Mouse (Mus musculus) retina, embryonic 14.5 days (tissue): ENCODE measurements around the gene Pdzd4.

Experiments
- DNase-seq: peaks from one replicate; pipeline ENCODE4 v3.0.0-alpha.2; 2015; ENCODE audit warnings: low spot score

Gene Pdzd4

DNA sequence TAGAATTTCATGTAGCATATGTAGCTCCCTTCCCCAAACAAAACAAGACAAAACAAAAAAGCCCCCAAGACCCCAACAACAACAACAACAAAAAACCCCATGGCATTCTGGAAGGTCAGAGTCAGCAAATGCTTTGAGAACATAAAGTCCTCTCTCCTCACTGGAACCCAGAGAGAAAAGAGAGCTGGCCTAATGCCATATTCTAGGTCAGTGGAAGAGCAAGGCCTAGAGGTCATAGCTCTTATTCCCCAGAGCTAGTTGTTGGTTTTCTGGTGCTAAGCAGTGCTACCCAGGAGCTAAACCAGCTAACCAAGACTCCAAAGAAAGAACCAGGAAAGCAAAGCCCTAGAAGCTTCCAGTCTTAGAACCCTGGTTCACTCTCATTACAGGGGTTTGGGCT is 39.1 kb downstream of the Pdzd4 start:
- DNase-seq: no peak

DNA sequence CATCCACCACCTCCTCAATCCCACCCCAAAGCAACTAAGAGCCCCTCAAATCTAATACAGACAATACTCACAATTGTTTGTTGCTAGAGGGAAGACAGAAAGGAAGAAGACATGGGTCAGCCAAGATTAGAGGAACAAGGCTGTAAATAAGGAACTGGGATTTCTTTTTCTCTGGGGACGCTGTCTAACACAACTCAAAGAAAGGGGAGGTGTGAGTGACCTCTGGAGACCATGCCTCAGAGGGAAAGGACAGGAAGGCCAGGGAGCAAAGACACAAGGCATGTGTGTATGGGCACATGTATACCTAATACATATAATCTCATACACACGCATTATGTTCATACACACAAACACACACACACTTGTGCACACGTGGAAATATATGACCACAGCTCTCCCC is 42.5 kb downstream of the Pdzd4 start:
- no peak for DNase-seq

DNA sequence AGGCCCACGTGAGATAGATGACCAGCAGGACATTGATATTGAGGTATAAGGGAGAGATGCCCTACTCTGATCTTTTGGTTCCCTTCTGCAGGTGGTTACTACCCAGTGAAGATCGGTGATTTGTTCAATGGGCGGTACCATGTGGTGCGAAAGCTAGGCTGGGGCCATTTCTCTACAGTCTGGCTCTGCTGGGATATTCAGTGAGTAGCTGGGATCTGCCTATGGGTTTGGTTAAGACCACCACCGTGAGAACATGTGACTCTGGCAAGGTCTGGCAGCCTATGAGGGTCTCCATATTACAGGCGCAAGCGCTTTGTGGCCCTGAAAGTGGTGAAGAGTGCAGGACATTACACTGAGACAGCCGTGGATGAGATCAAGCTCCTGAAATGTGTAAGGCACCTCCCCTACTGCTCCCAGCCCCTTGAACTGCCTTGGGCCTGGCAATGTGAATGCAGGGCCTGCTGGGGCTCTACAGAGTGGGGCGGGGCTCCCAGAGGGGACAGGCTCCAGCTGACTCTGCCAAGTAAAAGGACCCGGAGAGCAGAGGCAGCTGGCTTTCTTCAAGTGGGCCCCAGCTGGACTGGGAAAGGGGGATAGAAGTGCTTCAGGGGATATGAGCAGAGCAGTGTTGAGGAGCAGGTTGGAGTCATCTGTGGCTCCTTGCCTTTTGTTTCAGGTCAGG is 49.8 kb downstream of the Pdzd4 start:
- DNase-seq: peak; percentile 5

DNA sequence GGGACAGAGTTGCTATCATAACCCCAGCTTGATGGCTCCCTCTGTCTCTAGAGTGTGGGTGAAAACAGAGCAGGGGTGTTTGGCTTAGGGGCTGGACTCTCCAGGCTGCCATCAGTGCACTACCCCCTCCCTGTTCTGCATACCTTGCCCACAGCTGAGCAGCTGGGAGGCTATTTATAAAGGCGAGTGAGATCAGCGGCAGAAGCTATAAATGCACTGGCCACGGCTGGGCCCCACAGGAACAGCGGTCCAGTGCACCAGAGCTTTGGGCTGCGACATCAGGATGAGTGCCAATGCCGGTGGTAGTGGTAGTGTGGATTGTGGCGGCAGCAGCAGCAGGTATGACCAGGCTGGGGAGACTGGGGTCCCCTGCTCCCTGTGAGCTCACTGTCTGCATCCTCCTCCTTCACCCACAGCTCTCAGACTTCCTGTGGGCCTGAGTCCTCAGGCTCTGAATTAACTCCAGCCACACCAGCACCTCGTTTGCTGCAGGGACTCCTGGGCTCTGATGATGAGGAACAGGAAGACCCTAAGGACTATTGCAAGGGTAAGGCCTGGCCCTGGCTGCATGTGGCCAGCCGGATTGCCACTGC is 50.5 kb downstream of the Pdzd4 start, which contains the start of gene Srpk3:
Srpk3 (plus strand) TSS at position 238 of the 593 bp plus-strand sequence.
- no peak for DNase-seq

DNA sequence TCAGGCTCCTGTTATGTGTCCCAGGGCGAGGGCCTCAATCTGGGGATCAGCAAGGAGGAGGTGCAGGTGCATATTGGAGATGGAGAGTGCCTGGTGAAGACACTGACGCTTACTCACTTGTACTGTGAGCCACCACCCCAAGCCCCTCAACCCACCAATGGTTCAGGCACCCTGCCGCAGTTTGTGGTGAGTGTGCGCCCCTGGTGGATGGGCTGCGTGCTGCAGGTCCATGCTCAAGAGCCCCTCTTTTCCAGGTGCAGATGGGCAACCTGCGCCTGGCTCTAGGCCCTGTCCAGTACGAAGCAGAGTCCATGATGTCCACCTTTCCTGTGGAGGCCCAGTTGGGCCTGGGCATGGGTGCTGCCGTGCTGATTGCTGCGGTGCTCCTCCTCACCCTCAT is 57.5 kb downstream of the Pdzd4 start:
- peak; percentile 33 for DNase-seq

DNA sequence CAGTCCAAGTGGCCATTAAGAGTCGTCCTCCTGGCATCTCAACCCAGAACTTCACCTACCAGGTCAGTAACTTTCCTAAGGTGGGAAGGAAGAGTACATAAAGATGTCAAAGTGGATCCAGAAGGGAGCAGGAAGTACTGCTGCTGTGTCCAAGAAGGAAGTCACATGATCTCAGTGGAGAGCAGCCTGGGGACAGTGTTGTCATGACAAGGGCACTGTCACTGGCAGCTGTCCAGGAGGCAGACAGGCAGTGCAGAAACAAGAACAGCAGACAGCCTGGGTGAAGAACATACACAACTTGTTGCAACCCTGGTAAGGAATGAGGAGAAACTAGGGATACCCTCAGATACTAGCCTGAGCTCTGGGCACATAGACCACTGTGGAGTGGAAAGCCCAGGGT is 59.5 kb downstream of the Pdzd4 start:
- no peak for DNase-seq

DNA sequence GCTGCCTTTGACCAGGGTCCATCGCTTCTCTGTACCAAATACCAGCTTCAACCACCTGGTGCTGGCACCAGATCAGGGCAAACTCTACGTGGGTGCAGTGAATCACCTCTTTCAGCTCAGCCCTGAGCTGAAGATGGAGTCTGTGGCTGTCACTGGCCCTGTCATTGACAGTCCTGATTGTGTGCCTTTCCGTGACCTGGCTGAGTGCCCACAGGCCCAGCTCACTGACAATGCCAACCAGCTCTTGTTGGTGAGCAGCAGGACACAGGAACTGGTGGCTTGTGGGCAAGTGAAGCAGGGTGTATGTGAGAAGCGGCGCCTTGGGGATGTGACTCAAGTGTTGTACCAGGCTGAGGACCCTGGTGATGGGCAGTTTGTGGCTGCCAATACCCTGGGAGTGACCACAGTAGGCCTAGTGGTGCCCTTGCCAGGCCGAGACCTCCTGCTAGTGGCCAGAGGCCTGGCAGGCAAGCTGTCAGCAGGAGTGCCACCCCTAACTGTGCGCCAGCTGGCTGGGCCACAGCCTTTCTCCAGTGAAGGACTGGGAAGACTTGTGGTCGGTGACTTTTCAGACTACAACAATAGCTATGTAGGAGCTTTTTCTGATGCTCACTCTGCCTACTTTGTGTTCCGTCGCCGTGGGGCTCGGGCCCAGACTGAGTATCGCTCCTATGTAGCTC is 66.0 kb downstream of the Pdzd4 start:
- DNase-seq: no peak

DNA sequence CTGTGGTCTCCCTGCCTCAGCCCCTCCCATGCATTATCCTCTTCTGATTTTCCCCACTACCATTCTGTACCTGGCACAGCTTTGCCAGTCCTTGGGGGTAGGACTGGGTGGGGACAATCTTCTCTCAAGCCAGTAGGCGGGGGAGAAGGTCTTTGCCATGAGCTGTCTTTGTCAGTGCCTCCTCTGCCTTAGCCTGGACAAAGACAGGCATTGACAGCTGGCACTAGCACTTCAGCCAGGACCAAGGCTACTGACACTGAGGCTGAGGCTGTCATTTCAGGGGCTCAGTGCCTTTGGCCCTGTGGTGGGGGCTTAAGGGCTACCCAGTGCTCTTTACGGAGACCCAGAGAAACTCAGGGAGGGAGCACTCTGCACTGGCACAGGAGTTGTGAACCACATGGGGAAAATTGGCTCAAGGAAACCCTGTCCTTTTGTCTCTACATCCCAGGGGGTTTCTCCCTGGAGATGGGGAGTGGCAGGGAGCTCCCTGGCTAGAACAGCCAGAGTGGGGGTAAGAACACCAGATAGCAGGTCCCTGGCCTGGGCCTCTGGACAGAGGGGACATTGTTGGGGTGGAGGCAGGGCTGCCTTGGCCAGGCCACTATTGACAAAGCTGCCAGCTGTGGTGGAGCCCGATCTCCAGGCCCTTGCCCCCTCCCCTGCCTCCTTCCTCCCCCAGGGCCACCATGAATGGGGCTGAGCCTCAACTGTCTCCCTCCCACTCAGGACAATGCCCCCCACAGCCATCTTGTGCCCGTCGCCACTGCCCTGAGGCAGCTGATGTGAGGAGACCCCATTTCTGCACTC is 68.2 kb downstream of the Pdzd4 start, which contains the start of gene Plxnb3:
Plxnb3 (plus strand) TSS at position 757 of the 807 bp plus-strand sequence.
- no peak for DNase-seq

DNA sequence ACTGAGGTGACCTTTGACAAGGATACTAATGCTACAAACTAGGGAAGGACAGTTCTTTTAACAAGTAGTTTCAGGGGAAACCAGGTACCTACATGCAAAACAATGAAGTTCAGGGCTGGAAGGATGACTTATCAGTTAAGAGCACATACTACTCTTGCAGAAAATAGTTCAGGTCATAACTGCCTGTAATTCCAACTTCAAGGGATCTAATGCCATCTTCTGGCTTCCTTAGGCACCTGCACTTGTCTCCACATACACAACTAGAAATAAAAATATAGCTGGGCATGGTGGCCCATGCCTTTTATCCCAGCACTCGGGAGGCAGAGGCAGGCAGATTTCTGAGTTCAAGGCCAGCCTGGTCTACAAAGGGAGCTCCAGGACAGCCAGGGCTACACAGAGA is 75.8 kb downstream of the Pdzd4 start:
- DNase-seq: no peak

DNA sequence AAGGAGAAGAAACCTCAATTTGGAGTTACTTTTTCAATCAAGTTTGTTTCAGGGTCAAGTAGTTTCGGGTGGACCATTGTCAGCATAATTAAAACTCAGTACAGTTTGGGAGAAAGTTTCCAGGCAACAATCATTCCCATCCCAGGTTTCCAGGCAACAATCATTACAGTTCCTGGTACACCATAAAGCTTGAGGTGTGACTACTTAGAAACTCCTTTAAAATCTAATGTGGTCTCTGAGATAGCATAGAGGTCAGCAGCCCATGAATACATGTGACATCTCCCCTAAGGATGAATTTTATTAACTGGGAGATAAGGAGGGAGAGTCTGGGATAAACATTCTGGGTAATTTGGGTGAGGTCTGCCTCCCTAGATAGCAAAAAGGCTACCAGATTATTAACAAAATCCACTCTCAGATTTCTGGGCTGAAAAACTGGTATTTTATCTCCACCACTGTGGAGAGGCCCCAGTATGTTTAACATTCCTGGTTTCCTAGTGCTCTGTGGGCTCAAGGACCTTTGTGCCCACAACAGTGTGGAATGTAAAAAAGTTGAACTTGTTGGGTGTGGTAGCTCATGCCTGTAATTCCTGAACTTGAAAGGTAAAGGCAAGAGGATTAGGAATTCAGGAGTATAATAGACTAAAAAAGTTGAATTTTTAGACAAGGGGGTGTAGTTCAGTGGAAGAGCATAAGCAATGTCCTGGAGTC is 79.8 kb downstream of the Pdzd4 start:
- no peak for DNase-seq
